In the genomic region with DNA sequence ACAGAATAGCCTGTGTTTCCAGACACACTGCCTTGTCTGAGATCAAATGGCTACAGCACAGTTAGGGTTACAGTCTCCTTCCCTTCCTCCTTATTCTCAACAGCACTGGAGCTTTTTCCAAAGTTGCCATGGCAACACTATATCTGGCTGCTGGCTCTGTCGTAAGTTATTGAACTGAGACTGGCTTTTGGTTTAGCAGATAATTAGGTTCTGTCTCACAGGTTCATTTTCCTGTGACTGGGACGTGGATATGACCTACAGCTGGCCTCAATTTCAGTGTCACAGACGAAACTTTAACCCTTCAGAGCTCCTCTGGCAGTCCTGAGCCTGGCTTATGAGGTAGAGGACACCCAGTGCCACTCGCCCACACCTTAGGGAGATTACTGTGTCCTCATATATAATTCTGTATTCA, we compare ENCODE assay signal across 9 mouse cellular contexts.
DNase-seq lines count a peak whose midpoint lies in the region; ATAC-seq and TF ChIP-seq lines count a peak whose summit lies in the region.
"Had no signal": no experiment of that assay in that cellular context is flagged by ENCODE, and none has a peak within 500 bp of the region (broad histone marks: within the 10 kb centered on the region; RNA-seq: fewer than 3 reads in every experiment).

No protein-coding gene starts in this region.

- H3K79me2 ChIP-seq in heart, adult 2 months (replicated peaks; ENCODE audit: control insufficient read depth, insufficient read depth, low read length), result no peaks in the 10 kb centered on the region

- H3K9me3 ChIP-seq in limb, embryonic 14.5 days (ENCODE audit: control insufficient read depth, low read length), result no peaks in the 10 kb centered on the region
- H3K9me3 ChIP-seq: liver, embryonic 13.5 days had no signal

- H3K4me1 ChIP-seq in limb, embryonic 14.5 days (ENCODE audit: control insufficient read depth, insufficient read depth, low read length), result peaks cover 8% of the 10 kb centered on the region; the same call in 1 of the 2 replicates
- H3K4me1 ChIP-seq in heart, adult 2 months (ENCODE audit: control insufficient read depth, insufficient read depth, low read length), result peaks cover 2% of the 10 kb centered on the region
- H3K4me1 ChIP-seq: liver, embryonic 13.5 days had no signal

- intact Hi-C loops in heart, adult 2 months (cut with DNase I), result no loop called here

- no peaks in the 10 kb centered on the region for H3K27me3 ChIP-seq in limb, embryonic 14.5 days (ENCODE audit: control insufficient read depth, insufficient read depth, low read length)
- no peaks in the 10 kb centered on the region for H3K27me3 ChIP-seq in heart, adult 2 months (ENCODE audit: control insufficient read depth, insufficient read depth, low read length)
- H3K27me3 ChIP-seq: liver, embryonic 13.5 days had no signal

- no peak overlapping the region for H3K4me3 ChIP-seq in limb, embryonic 14.5 days (replicated peaks; ENCODE audit: low read length)
- no peak overlapping the region for H3K4me3 ChIP-seq in heart, adult 2 months
- H3K4me3 ChIP-seq: liver, embryonic 13.5 days had no signal

- no peak for TF ChIP-seq CTCF in brain, embryonic 14.5 days (IDR thresholded peaks at IDR 0.05; ENCODE audit: borderline replicate concordance, extremely low read depth, insufficient read depth, insufficient read length)
- no peak for TF ChIP-seq CTCF in heart, adult 2 months (IDR thresholded peaks at IDR 0.05)

- no peak overlapping the region for H3K27ac ChIP-seq in limb, embryonic 14.5 days (replicated peaks; ENCODE audit: low read depth, low read length)
- no peak overlapping the region for H3K27ac ChIP-seq in heart, adult 2 months
- H3K27ac ChIP-seq: liver, embryonic 13.5 days had no signal

- WGBS in limb, embryonic 14.5 days, result 8% methylated on average over 4 of the region's 4 CpGs
- WGBS in heart, adult 2 months, result 37% methylated on average over 4 of the region's 4 CpGs

- H3K4me2 ChIP-seq in limb, embryonic 14.5 days (replicated peaks; ENCODE audit: low read depth, low read length, severe bottlenecking), result no peak overlapping the region
- H3K4me2 ChIP-seq: liver, embryonic 13.5 days had no signal

- ATAC-seq in cerebellum, adult (ENCODE audit: insufficient number of reproducible peaks, low FRiP score, low TSS enrichment), result peak; percentile 74
- ATAC-seq in limb, embryonic 14.5 days (ENCODE audit: low FRiP score, low read depth), result peak; percentile 84
- no peak for ATAC-seq in erythroblast, adult 5-6 weeks (replicated peaks; ENCODE audit: low FRiP score, poor library complexity, severe bottlenecking)

- TF ChIP-seq POLR2A in brain, embryonic 14.5 days (IDR thresholded peaks at IDR 0.05; ENCODE audit: borderline replicate concordance, extremely low read depth, insufficient read depth, insufficient read length, poor library complexity, severe bottlenecking), result no peak
- TF ChIP-seq POLR2A in limb, embryonic 14.5 days (IDR thresholded peaks at IDR 0.05; ENCODE audit: borderline replicate concordance, extremely low read depth, insufficient read depth, insufficient read length), result no peak
- TF ChIP-seq POLR2A in heart, adult 2 months (IDR thresholded peaks at IDR 0.05; ENCODE audit: insufficient read depth, low read depth, low read length), result no peak

- no peak overlapping the region for H3K9ac ChIP-seq in limb, embryonic 14.5 days (ENCODE audit: low read depth, low read length, severe bottlenecking)
- no peak overlapping the region for H3K9ac ChIP-seq in heart, adult 2 months (ENCODE audit: low read depth, low read length)
- H3K9ac ChIP-seq: liver, embryonic 13.5 days had no signal

- no peaks in the 10 kb centered on the region for H3K36me3 ChIP-seq in limb, embryonic 14.5 days (ENCODE audit: control insufficient read depth, insufficient read depth, low read length)
- peaks cover 8% of the 10 kb centered on the region; the same call in 1 of the 2 replicates for H3K36me3 ChIP-seq in heart, adult 2 months (ENCODE audit: control insufficient read depth, insufficient read depth, low read length)
- H3K36me3 ChIP-seq: liver, embryonic 13.5 days had no signal

- TF ChIP-seq EP300 in heart, adult 2 months (IDR thresholded peaks at IDR 0.05; ENCODE audit: insufficient read depth, low read depth, low read length), result no peak

- no peak for DNase-seq in cerebellum, adult 9-10 months
- DNase-seq in brain, embryonic 14.5 days (ENCODE audit: low read depth), result peak; percentile 97
- peak; percentile 52 to 75 for DNase-seq in frontal cortex, postnatal 36 days (ENCODE audit: low spot score in 2 of 2)
- peak; percentile 81 for DNase-seq in limb, embryonic 14.5 days (ENCODE audit: low spot score)
- DNase-seq in heart, adult 2 months, result no peak
- no peak for DNase-seq in urinary bladder, postnatal 14 days (ENCODE audit: low spot score)
- DNase-seq: liver, embryonic 13.5 days had no signal

Comparison
In these comparisons a context has a peak if more than half of its experiments do, and no peak if none do; other contexts are left out.
1. DNase-seq: peak in brain, embryonic 14.5 days (single experiment), frontal cortex, postnatal 36 days (2 of 2) and limb, embryonic 14.5 days (single experiment); none in cerebellum, adult 9-10 months (single experiment), heart, adult 2 months (0 of 2) and urinary bladder, postnatal 14 days (single experiment).